Comparison of ENCODE assay signal across 17 mouse cellular contexts in genomic region chr3:27579894-27580613, GRCm38 (mm10).
DNase-seq lines count a peak whose midpoint lies in the region; ATAC-seq and TF ChIP-seq lines count a peak whose summit lies in the region.
"Had no signal": no experiment of that assay in that cellular context is flagged by ENCODE, and none has a peak within 500 bp of the region (broad histone marks: within the 10 kb centered on the region; RNA-seq: fewer than 3 reads in every experiment).

No protein-coding gene starts in this region.

- H3K4me2 ChIP-seq in embryonic facial prominence, embryonic 12.5 days (replicated peaks): no peak overlapping the region
- no peak overlapping the region for H3K4me2 ChIP-seq in hindbrain, postnatal 0 days (ENCODE audit: low read depth, low read length)
- no peak overlapping the region for H3K4me2 ChIP-seq in neural tube, embryonic 12.5 days (replicated peaks)
- H3K4me2 ChIP-seq: forebrain, embryonic 12.5 days; heart, embryonic 13.5 days; liver, embryonic 15.5 days; stomach, embryonic 15.5 days had no signal

- H3K27ac ChIP-seq in layer of hippocampus, adult 2 months: 0 out of 2 replicates have a peak overlapping the region, but pooled peaks have one; percentile 15
- peak overlapping the region; percentile 23; the same call in 1 of the 2 replicates for H3K27ac ChIP-seq in embryonic facial prominence, embryonic 12.5 days
- peak overlapping the region; percentile 32; the same call in 1 of the 2 replicates for H3K27ac ChIP-seq in hindbrain, postnatal 0 days
- no peak overlapping the region for H3K27ac ChIP-seq in neural tube, embryonic 12.5 days
- H3K27ac ChIP-seq: forebrain, embryonic 12.5 days; heart, embryonic 13.5 days; liver, embryonic 15.5 days; stomach, embryonic 15.5 days had no signal

- WGBS in embryonic facial prominence, embryonic 12.5 days: 47% methylated on average over 7 of the region's 7 CpGs
- 22% methylated on average over 7 of the region's 7 CpGs for WGBS in hindbrain, postnatal 0 days
- WGBS in neural tube, embryonic 12.5 days: 24% methylated on average over 7 of the region's 7 CpGs

- no peaks in the 10 kb centered on the region for H3K36me3 ChIP-seq in embryonic facial prominence, embryonic 12.5 days
- H3K36me3 ChIP-seq in hindbrain, postnatal 0 days (ENCODE audit: insufficient read depth, low read length): no peaks in the 10 kb centered on the region
- no peaks in the 10 kb centered on the region for H3K36me3 ChIP-seq in neural tube, embryonic 12.5 days
- H3K36me3 ChIP-seq: forebrain, embryonic 12.5 days; heart, embryonic 13.5 days; liver, embryonic 15.5 days; stomach, embryonic 15.5 days had no signal

- H3K4me1 ChIP-seq in embryonic facial prominence, embryonic 12.5 days: peaks cover 31% of the 10 kb centered on the region
- H3K4me1 ChIP-seq in hindbrain, postnatal 0 days (ENCODE audit: insufficient read depth, low read length): peaks cover 18% of the 10 kb centered on the region; the same call in 1 of the 2 replicates
- H3K4me1 ChIP-seq in neural tube, embryonic 12.5 days: peaks cover 25% of the 10 kb centered on the region

- TF ChIP-seq CTCF in layer of hippocampus, adult 2 months (conservative IDR thresholded peaks at IDR 0.05): no peak
- no peak for TF ChIP-seq CTCF in hindbrain, postnatal 0 days (IDR thresholded peaks at IDR 0.05; ENCODE audit: low read depth)

- ATAC-seq in embryonic facial prominence, embryonic 12.5 days (ENCODE audit: insufficient number of reproducible peaks, insufficient read depth, low FRiP score, low TSS enrichment): no peak
- no peak for ATAC-seq in hindbrain, postnatal 0 days
- peak; percentile 69; the same call in 1 of the 2 replicates for ATAC-seq in neural tube, embryonic 12.5 days (ENCODE audit: low FRiP score, low read depth)
- ATAC-seq: CD4-positive, CD25-positive, alpha-beta regulatory T cell, adult 4 months had no signal

- no peaks in the 10 kb centered on the region for H3K27me3 ChIP-seq in embryonic facial prominence, embryonic 12.5 days
- no peaks in the 10 kb centered on the region for H3K27me3 ChIP-seq in hindbrain, postnatal 0 days (ENCODE audit: insufficient read depth, low read length)
- H3K27me3 ChIP-seq in neural tube, embryonic 12.5 days (replicated peaks): no peaks in the 10 kb centered on the region
- H3K27me3 ChIP-seq: forebrain, embryonic 12.5 days; heart, embryonic 13.5 days; liver, embryonic 15.5 days; stomach, embryonic 15.5 days had no signal

- H3K4me3 ChIP-seq in layer of hippocampus, adult 2 months: no peak overlapping the region
- no peak overlapping the region for H3K4me3 ChIP-seq in embryonic facial prominence, embryonic 12.5 days
- H3K4me3 ChIP-seq in hindbrain, postnatal 0 days (ENCODE audit: low read length): no peak overlapping the region
- no peak overlapping the region for H3K4me3 ChIP-seq in neural tube, embryonic 12.5 days
- H3K4me3 ChIP-seq: forebrain, embryonic 12.5 days; heart, embryonic 13.5 days; liver, embryonic 15.5 days; stomach, embryonic 15.5 days had no signal

- no peak for DNase-seq in layer of hippocampus, adult 2 months (ENCODE audit: low spot score in 2 of 2)
- no peak for DNase-seq in layer of hippocampus, postnatal 36 days
- peak; percentile 18 for DNase-seq in hindbrain, postnatal 0 days (ENCODE audit: low spot score)
- DNase-seq in frontal cortex, postnatal 14 days (ENCODE audit: low spot score in 2 of 2): no peak
- DNase-seq in gastrocnemius, postnatal 10 days: no peak
- DNase-seq in liver: no peak
- DNase-seq: cerebellum, adult 18-20 months; gastrocnemius, postnatal 14 days; kidney, adult 9 months; thymus, postnatal 36 days had no signal

- H3K9ac ChIP-seq in embryonic facial prominence, embryonic 12.5 days: no peak overlapping the region
- no peak overlapping the region for H3K9ac ChIP-seq in hindbrain, postnatal 0 days (replicated peaks; ENCODE audit: low read length)
- H3K9ac ChIP-seq in neural tube, embryonic 12.5 days: no peak overlapping the region
- H3K9ac ChIP-seq: forebrain, embryonic 12.5 days; heart, embryonic 13.5 days; liver, embryonic 15.5 days; stomach, embryonic 15.5 days had no signal

- no peaks in the 10 kb centered on the region for H3K9me3 ChIP-seq in embryonic facial prominence, embryonic 12.5 days
- no peaks in the 10 kb centered on the region for H3K9me3 ChIP-seq in hindbrain, postnatal 0 days (ENCODE audit: low read length)
- no peaks in the 10 kb centered on the region for H3K9me3 ChIP-seq in neural tube, embryonic 12.5 days
- H3K9me3 ChIP-seq: forebrain, embryonic 12.5 days; heart, embryonic 13.5 days; liver, embryonic 15.5 days; stomach, embryonic 15.5 days had no signal
